Comparison of ENCODE assay signal across 9 mouse cellular contexts in the genomic region with DNA sequence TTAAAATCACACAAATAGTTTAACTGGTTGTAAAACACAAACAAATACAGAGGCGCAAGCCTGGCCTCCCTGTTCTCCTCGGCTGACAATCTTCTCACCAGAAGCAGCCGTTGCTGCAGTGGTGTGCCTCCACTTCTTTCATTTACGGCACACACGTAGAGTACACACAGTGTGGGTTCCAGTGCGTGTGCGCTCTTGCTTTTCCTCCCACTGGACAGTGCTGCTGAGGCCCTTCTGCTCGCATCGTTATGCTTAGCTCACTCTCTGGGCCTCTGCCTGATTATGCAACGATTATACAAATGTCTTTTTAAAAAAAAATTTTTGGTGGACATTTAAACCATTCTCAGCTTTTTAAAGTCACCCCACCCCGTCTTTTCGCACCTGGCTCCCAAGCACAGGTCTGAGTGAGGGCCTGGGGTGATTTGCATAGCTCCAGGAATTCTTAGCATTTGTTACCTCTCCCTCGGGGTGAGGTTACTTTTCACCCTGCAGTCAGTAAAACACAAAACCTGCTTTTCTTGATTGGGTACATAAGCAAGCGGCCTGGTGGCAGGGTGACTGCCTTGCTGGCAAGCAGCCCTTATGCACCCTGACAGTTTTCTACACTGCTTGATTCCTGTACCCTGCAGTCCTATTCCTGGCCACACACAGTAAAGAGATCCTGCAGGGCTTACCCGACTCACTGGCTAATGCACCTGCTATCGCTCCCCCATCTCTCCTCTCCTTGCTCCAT. TPM values are rescaled to one million over a fixed set of nuclear protein-coding genes. Genes with fewer than 3 reads are reported as not detected.
DNase-seq lines count a peak whose midpoint lies in the region; ATAC-seq lines count a peak whose summit lies in the region.
"Had no signal": no experiment of that assay in that cellular context is flagged by ENCODE, and none has a peak within 500 bp of the region (broad histone marks: within the 10 kb centered on the region; RNA-seq: fewer than 3 reads in every experiment).

No protein-coding gene starts in this region.

- peak; percentile 83 for ATAC-seq in intestine, embryonic 16.5 days
- peak; percentile 65 for ATAC-seq in midbrain, embryonic 13.5 days

- no peak overlapping the region for H3K4me3 ChIP-seq in intestine, embryonic 16.5 days (ENCODE audit: low read length)
- H3K4me3 ChIP-seq in midbrain, embryonic 13.5 days (replicated peaks): no peak overlapping the region

- no peak overlapping the region for H3K4me2 ChIP-seq in intestine, embryonic 16.5 days (ENCODE audit: low read depth, low read length)
- H3K4me2 ChIP-seq in midbrain, embryonic 13.5 days (replicated peaks): no peak overlapping the region

- H3K36me3 ChIP-seq in intestine, embryonic 16.5 days (ENCODE audit: control insufficient read depth, insufficient read depth, low read length): peaks cover 5% of the 10 kb centered on the region; the same call in 1 of the 2 replicates
- peaks cover 7% of the 10 kb centered on the region; the same call in 1 of the 2 replicates for H3K36me3 ChIP-seq in midbrain, embryonic 13.5 days

- no peaks in the 10 kb centered on the region for H3K4me1 ChIP-seq in intestine, embryonic 16.5 days (ENCODE audit: control insufficient read depth, insufficient read depth, low read length)
- H3K4me1 ChIP-seq in midbrain, embryonic 13.5 days (replicated peaks): peaks cover 6% of the 10 kb centered on the region; the same call in 1 of the 2 replicates

- no peaks in the 10 kb centered on the region for H3K9me3 ChIP-seq in intestine, embryonic 16.5 days (ENCODE audit: control insufficient read depth, low read length)
- H3K9me3 ChIP-seq in midbrain, embryonic 13.5 days: no peaks in the 10 kb centered on the region

- peak; percentile 13 to 38 for DNase-seq in left cerebral cortex, adult 18-20 months (ENCODE audit: low spot score in 2 of 2)
- no peak for DNase-seq in left cerebral cortex, postnatal 25 days (ENCODE audit: low spot score in 2 of 2)
- DNase-seq in cerebellum, adult 11-12 months: peak; percentile 89
- no peak for DNase-seq in left cerebral cortex, postnatal 10 days (ENCODE audit: extremely low spot score in 1 of 2, low spot score in 2 of 2)
- DNase-seq in right cerebral cortex, postnatal 4 days: no peak
- DNase-seq in layer of hippocampus, adult 11-12 months (ENCODE audit: low spot score): no peak
- DNase-seq: gastrocnemius, postnatal 10 days had no signal

- intact Hi-C loops in left cerebral cortex, postnatal 25 days (cut with DNase I): loop anchor here (10.0 kb wide), 2 partner anchors 235 to 485 kb away; a partner anchor contains a TSS
- intact Hi-C loops in left cerebral cortex, postnatal 10 days (cut with DNase I): loop anchor here (10.0 kb wide), 1 partner anchor 475 kb away; no protein-coding TSS in a partner anchor

- no peak overlapping the region; the same call in 1 of the 2 replicates for H3K27ac ChIP-seq in intestine, embryonic 16.5 days (ENCODE audit: low read length)
- 0 out of 2 replicates have a peak overlapping the region, but pooled peaks have one; percentile 12 for H3K27ac ChIP-seq in midbrain, embryonic 13.5 days

- H3K9ac ChIP-seq in intestine, embryonic 16.5 days (ENCODE audit: low read depth, low read length): no peak overlapping the region
- no peak overlapping the region for H3K9ac ChIP-seq in midbrain, embryonic 13.5 days (replicated peaks)

- WGBS in intestine, embryonic 16.5 days: 60% methylated on average over 16 of the region's 16 CpGs
- 72% methylated on average over 16 of the region's 16 CpGs for WGBS in midbrain, embryonic 13.5 days

- no peaks in the 10 kb centered on the region for H3K27me3 ChIP-seq in intestine, embryonic 16.5 days (replicated peaks; ENCODE audit: control insufficient read depth, insufficient read depth, low read length)
- no peaks in the 10 kb centered on the region for H3K27me3 ChIP-seq in midbrain, embryonic 13.5 days

RNA-seq across cellular contexts. Expression of a gene that starts 54.2 kb away (rescaled TPM):
- 10 to 100 TPM; 38.7 to 40.8 TPM for total RNA-seq in left cerebral cortex, adult 18-20 months (2021)
- total RNA-seq in left cerebral cortex, postnatal 25 days (2021): 10 to 100 TPM; 35.8 to 37.8 TPM
- 4.3 and 5.2 TPM in 2 replicates for polyA plus RNA-seq in intestine, embryonic 16.5 days (2015; fragmentation: Nextera tagmentation; extraction: Ambion mirVana)
- polyA plus RNA-seq in midbrain, embryonic 13.5 days (2015; fragmentation: Nextera tagmentation; extraction: Ambion mirVana): 13.7 and 14.3 TPM in 2 replicates
- 10 to 100 TPM; 44.2 to 46.4 TPM for total RNA-seq in left cerebral cortex, postnatal 10 days (2021)

RNA-seq across cellular contexts. Expression of a gene that starts 55.0 kb away (rescaled TPM):
- not detected for total RNA-seq in left cerebral cortex, adult 18-20 months (2021)
- not detected for total RNA-seq in left cerebral cortex, postnatal 25 days (2021)
- polyA plus RNA-seq in intestine, embryonic 16.5 days (2015; fragmentation: Nextera tagmentation; extraction: Ambion mirVana): not detected in 2 replicates
- polyA plus RNA-seq in midbrain, embryonic 13.5 days (2015; fragmentation: Nextera tagmentation; extraction: Ambion mirVana): 0.09 TPM in 1 of 2 replicates, not detected in the other
- total RNA-seq in left cerebral cortex, postnatal 10 days (2021): not detected
- total RNA-seq: gastrocnemius, postnatal 10 days had no signal

RNA-seq across cellular contexts. Expression of a gene that starts 58.5 kb away (rescaled TPM):
- 10 to 100 TPM; 21.7 to 27.0 TPM for total RNA-seq in left cerebral cortex, adult 18-20 months (2021)
- 10 to 100 TPM; 23.1 to 25.4 TPM for total RNA-seq in left cerebral cortex, postnatal 25 days (2021)
- 33.3 and 37.6 TPM in 2 replicates for polyA plus RNA-seq in intestine, embryonic 16.5 days (2015; fragmentation: Nextera tagmentation; extraction: Ambion mirVana)
- polyA plus RNA-seq in midbrain, embryonic 13.5 days (2015; fragmentation: Nextera tagmentation; extraction: Ambion mirVana): 80.1 and 82.0 TPM in 2 replicates
- total RNA-seq in left cerebral cortex, postnatal 10 days (2021): 10 to 100 TPM; 22.3 to 23.6 TPM

Comparison
In these comparisons a context has a peak if more than half of its experiments do, and no peak if none do; other contexts are left out.
1. DNase-seq: peak in left cerebral cortex, adult 18-20 months (2 of 2) and cerebellum, adult 11-12 months (single experiment); none in left cerebral cortex, postnatal 25 days (0 of 2), left cerebral cortex, postnatal 10 days (0 of 2), right cerebral cortex, postnatal 4 days (single experiment) and layer of hippocampus, adult 11-12 months (single experiment).